Comparison of ENCODE assay signal across 20 mouse cellular contexts in the genomic region with DNA sequence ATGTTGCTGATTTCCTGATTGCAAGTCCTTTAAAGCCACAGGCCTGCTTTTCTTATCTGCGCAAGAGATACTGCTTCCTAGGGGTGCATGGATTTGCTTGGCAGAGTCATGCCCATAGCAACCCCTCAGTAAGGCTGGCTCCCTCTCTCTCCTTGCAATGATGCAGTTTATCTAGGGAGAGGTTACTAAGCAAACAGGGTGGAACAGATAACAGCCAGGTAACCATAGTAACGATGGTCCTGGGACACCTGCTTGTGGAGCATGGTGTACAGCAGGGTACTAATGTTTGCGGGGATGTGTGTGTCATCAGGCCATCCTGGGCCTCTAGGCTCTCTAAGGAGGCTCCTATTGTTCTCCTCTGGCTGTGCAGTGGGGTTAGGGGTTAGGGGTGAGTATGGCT.
A peak's percentile ranks its signal among the peaks of the same experiment; 100 is the strongest.
DNase-seq lines count a peak whose midpoint lies in the region; ATAC-seq and TF ChIP-seq lines count a peak whose summit lies in the region.
"Had no signal": no experiment of that assay in that cellular context is flagged by ENCODE, and none has a peak within 500 bp of the region (broad histone marks: within the 10 kb centered on the region; RNA-seq: fewer than 3 reads in every experiment).

No protein-coding gene starts in this region.

- no peak overlapping the region for H3K4me3 ChIP-seq in forebrain, postnatal 0 days (ENCODE audit: low read depth, low read length)
- H3K4me3 ChIP-seq in forebrain, embryonic 10.5 days: no peak overlapping the region
- no peak overlapping the region for H3K4me3 ChIP-seq in midbrain, embryonic 14.5 days (replicated peaks; ENCODE audit: low read depth, low read length)
- H3K4me3 ChIP-seq: erythroblast, embryonic 14.5 days; heart, embryonic 12.5 days; liver, embryonic 15.5 days; stomach, embryonic 15.5 days had no signal

- no peak for TF ChIP-seq CTCF in forebrain, postnatal 0 days (IDR thresholded peaks at IDR 0.05; ENCODE audit: low read depth)
- TF ChIP-seq CTCF in brain, embryonic 14.5 days (IDR thresholded peaks at IDR 0.05; ENCODE audit: borderline replicate concordance, extremely low read depth, insufficient read depth, insufficient read length): no peak

- H3K27ac ChIP-seq in forebrain, postnatal 0 days (ENCODE audit: low read depth, low read length): no peak overlapping the region
- H3K27ac ChIP-seq in forebrain, embryonic 10.5 days: no peak overlapping the region
- peak overlapping the region; percentile 45; the same call in 1 of the 2 replicates for H3K27ac ChIP-seq in midbrain, embryonic 14.5 days (replicated peaks; ENCODE audit: low read depth, low read length)
- H3K27ac ChIP-seq: liver, embryonic 15.5 days had no signal

- TF ChIP-seq POLR2A in brain, embryonic 14.5 days (IDR thresholded peaks at IDR 0.05; ENCODE audit: borderline replicate concordance, extremely low read depth, insufficient read depth, insufficient read length, poor library complexity, severe bottlenecking): no peak

- peak; percentile 34 for ATAC-seq in forebrain, postnatal 0 days
- no peak for ATAC-seq in midbrain, embryonic 14.5 days (ENCODE audit: low FRiP score, low TSS enrichment)
- ATAC-seq: forebrain, embryonic 16.5 days; intestine, embryonic 16.5 days had no signal

- H3K4me1 ChIP-seq in forebrain, postnatal 0 days (ENCODE audit: insufficient read depth): 0 out of 2 replicates have a peak, but pooled peaks cover 5% of the 10 kb centered on the region
- H3K4me1 ChIP-seq in forebrain, embryonic 10.5 days: peaks cover 39% of the 10 kb centered on the region
- peaks cover 18% of the 10 kb centered on the region for H3K4me1 ChIP-seq in midbrain, embryonic 14.5 days (ENCODE audit: control insufficient read depth, insufficient read depth, low read length)

- no peaks in the 10 kb centered on the region for H3K27me3 ChIP-seq in forebrain, postnatal 0 days (ENCODE audit: insufficient read depth, low read length)
- peaks cover 16% of the 10 kb centered on the region for H3K27me3 ChIP-seq in forebrain, embryonic 10.5 days (ENCODE audit: poor library complexity, severe bottlenecking)
- H3K27me3 ChIP-seq in midbrain, embryonic 14.5 days (ENCODE audit: control insufficient read depth, insufficient read depth, low read length): no peaks in the 10 kb centered on the region
- H3K27me3 ChIP-seq: heart, embryonic 12.5 days; stomach, embryonic 15.5 days had no signal

- H3K4me2 ChIP-seq in forebrain, postnatal 0 days (ENCODE audit: low read depth): no peak overlapping the region
- no peak overlapping the region for H3K4me2 ChIP-seq in midbrain, embryonic 14.5 days (ENCODE audit: low read length)
- H3K4me2 ChIP-seq: heart, embryonic 12.5 days; liver, embryonic 15.5 days; stomach, embryonic 15.5 days had no signal

- no peak overlapping the region for H3K9ac ChIP-seq in forebrain, postnatal 0 days
- H3K9ac ChIP-seq in midbrain, embryonic 14.5 days (replicated peaks; ENCODE audit: low read length): no peak overlapping the region
- H3K9ac ChIP-seq: heart, embryonic 12.5 days; liver, embryonic 15.5 days; stomach, embryonic 15.5 days had no signal

- no peak for DNase-seq in forebrain, postnatal 0 days
- no peak for DNase-seq in forebrain, embryonic 10.5 days (ENCODE audit: extremely low spot score, low spot score)
- DNase-seq in layer of hippocampus, adult 9-11 months: peak; percentile 72
- DNase-seq in layer of hippocampus, adult 9-10 months (ENCODE audit: low spot score): no peak
- peak; percentile 31 for DNase-seq in brain, embryonic 14.5 days (ENCODE audit: low read depth)
- DNase-seq in midbrain, embryonic 14.5 days: peak; percentile 38
- DNase-seq in liver (no peak), adipocyte (ENCODE audit: low spot score) (no peak)
- DNase-seq: adrenal gland, adult 2 months; cerebellum, adult 8-10 months; heart, postnatal 36 days; kidney, postnatal 36 days; right cerebral cortex, postnatal 25 days; thymus, adult 2 months had no signal

- H3K9me3 ChIP-seq in forebrain, postnatal 0 days (ENCODE audit: low read length): no peaks in the 10 kb centered on the region
- H3K9me3 ChIP-seq in forebrain, embryonic 10.5 days: no peaks in the 10 kb centered on the region
- no peaks in the 10 kb centered on the region for H3K9me3 ChIP-seq in midbrain, embryonic 14.5 days (ENCODE audit: control insufficient read depth, low read length)
- H3K9me3 ChIP-seq: heart, embryonic 12.5 days; liver, embryonic 15.5 days; stomach, embryonic 15.5 days had no signal

- no peaks in the 10 kb centered on the region for H3K36me3 ChIP-seq in forebrain, postnatal 0 days (ENCODE audit: insufficient read depth)
- no peaks in the 10 kb centered on the region for H3K36me3 ChIP-seq in forebrain, embryonic 10.5 days (replicated peaks)
- H3K36me3 ChIP-seq in midbrain, embryonic 14.5 days (ENCODE audit: control insufficient read depth, insufficient read depth, low read length): no peaks in the 10 kb centered on the region
- H3K36me3 ChIP-seq: heart, embryonic 12.5 days; liver, embryonic 15.5 days; stomach, embryonic 15.5 days had no signal

- WGBS in forebrain, postnatal 0 days: 65% methylated on average over 3 of the region's 3 CpGs
- 82% methylated on average over 3 of the region's 3 CpGs for WGBS in forebrain, embryonic 10.5 days
- WGBS in midbrain, embryonic 14.5 days: 58% methylated on average over 3 of the region's 3 CpGs

Comparison
In these comparisons a context has a peak if more than half of its experiments do, and no peak if none do; other contexts are left out.
1. DNase-seq: peak in layer of hippocampus, adult 9-11 months (single experiment), brain, embryonic 14.5 days (single experiment) and midbrain, embryonic 14.5 days (single experiment); none in forebrain, postnatal 0 days (single experiment), forebrain, embryonic 10.5 days (single experiment), layer of hippocampus, adult 9-10 months (single experiment), liver (single experiment) and adipocyte (single experiment).